Mouse (Mus musculus) 3134 (cell line): ENCODE results near the gene Ppp1r11.

Source experiments
- DNase-seq: peaks from one replicate; pipeline ENCODE4 v3.0.0-alpha.2; 2011; ENCODE audit warnings: low spot score; ENCODE audit not compliant: insufficient read length; ENCODE audit errors: extremely low read depth

The Ppp1r11 gene

DNA sequence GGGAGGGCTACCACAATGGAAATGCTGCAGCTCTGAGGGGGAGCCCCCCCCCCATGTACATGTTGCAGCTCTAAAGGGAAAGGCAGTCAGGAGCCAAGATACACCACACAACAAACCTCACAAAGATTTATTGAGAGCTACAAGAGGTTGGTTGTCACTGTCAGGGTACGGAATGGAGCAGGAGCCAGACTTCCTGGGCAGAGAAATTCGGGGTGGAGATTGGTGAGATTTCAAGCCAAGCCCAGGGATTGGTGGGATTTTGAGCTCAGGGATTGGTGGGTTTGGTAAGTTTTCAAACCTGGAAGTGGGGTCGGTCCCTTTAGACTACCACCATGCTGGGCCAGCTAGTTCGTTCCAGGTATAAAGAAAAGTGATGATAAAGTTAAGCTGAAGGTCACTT is 28.1 kb downstream of the Ppp1r11 start:
- DNase-seq = no peak

GRCm38 (mm10) chr17:36922715-36923114 is 28.8 kb downstream of the Ppp1r11 start:
- no peak for DNase-seq

DNA sequence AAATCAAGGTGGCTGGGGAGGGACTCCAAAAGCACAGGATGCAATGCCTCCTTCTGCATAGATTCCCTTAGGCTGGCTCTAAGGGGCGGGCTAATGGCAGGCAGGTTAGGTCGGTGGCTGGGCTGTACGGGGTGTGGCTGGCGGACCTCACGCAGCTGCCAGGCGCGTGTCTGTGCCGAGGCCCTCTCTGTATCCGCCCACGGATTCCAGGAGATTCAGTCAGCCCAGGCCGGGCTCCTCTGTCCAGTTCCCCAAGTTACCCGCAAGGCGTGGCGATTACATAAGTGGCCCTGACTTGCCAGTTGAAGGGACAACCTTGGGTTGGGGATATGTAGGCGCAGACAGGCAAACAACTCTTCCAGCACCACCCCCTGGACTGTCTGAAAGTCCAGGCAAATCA is 31.3 kb downstream of the Ppp1r11 start:
- DNase-seq = peak; percentile 84

DNA sequence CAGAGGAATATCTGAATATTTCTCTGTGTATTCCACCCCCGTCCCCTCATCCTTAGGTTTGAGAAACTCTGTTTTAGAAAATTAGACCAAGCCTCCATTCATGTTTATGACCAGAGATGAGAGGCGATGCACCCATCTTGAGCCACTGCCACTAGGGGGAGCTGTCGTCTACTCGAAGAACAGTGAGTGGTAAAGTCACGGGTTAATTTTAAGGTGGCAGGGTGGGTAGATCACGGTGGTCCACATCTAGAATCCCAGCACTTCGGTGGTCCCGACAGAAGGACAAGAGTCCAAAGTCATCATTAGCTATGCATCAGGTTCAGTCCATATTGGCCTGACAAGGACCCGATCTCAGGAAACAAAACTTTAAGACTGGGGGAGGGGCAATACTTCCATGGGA is 36.5 kb downstream of the Ppp1r11 start:
- DNase-seq = peak; percentile 28

GRCm38 (mm10) chr17:36914108-36914507 is 37.4 kb downstream of the Ppp1r11 start:
- DNase-seq = no peak

DNA sequence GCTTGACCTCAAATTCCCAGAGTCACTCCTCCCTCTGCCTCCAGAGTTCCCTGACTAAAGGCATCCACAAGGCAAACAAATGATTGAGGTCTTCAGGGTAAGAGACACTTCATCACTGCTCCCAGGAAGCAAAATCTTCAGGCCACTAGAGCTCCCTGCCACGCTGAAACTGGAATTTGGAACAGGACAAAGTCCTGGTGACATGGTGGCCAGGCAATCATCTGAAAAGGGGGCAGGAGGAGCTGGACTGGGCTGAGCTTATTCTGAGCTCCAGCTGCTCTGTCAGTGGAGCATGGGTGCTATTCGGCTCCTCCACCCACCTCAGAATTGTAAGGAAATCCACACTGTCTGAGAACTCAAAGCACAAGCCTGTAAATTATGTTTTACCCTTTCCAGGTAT is 39.5 kb downstream of the Ppp1r11 start:
- no peak for DNase-seq

DNA sequence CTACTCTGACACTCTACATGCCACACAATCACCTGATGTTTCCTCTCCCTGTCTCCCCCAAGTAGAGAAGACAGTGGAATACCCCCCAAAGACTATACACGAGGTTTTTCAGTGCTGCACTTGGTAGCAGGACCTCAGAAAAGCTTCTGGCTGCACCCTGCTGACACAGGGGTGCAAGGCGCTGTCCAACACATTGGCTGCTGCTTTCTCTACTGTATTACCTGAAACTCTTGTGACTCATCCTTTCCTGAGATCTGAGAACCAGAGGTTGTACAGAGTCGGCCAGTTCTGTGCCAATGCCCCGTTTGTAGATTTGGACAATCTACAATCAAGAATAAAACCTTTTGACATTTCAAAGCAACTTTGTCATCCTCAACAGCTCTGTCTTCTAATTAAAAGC is 41.7 kb downstream of the Ppp1r11 start:
- no peak for DNase-seq

- DNase-seq = no peak
Observed at GRCm38 (mm10) chr17:36908235-36908634, 43.3 kb downstream of the Ppp1r11 start.

DNA sequence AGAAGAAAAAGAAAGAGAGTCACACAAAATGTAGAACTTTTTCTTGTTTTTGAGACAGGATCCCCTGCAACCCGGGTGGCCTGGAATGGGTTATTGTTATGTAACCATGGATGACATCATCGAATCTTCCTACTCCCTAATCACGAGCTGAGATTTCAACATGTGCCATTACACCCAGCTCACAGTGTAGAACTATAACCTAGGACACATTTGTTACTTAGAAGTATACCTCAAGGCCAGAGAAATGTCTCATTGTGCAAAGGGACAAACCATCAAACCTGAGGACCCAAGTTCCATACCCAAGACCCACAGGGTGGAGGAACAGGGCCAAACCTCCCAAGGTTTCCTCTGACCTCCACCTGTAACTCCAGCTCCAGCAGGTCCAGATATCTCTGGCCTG is 47.9 kb downstream of the Ppp1r11 start:
- no peak for DNase-seq

- no peak for DNase-seq
Observed at GRCm38 (mm10) chr17:36900691-36901090, 50.9 kb downstream of the Ppp1r11 start.

- DNase-seq = no peak
Observed at GRCm38 (mm10) chr17:36900001-36900400, 51.5 kb downstream of the Ppp1r11 start.

- DNase-seq = no peak
Observed at GRCm38 (mm10) chr17:36899376-36899775, 52.2 kb downstream of the Ppp1r11 start.
